Mouse (Mus musculus) monocyte, adult 2 months (primary cell): ENCODE data around the gene Scamp3.
A peak's percentile ranks its signal among the peaks of the same experiment; 100 is the strongest.

ENCODE experiments used
- DNase-seq, 2 experiments: peaks; one replicate each; pipeline ENCODE4 v3.0.0; 2022; ENCODE audit warnings: low spot score in 2 of 2, low read depth in 1 of 2

Gene Scamp3

GRCm38 (mm10) chr3:89225918-89226317 lies 48.6 kb downstream of the Scamp3 start:
- DNase-seq: no peak

- no peak for DNase-seq
Observed at GRCm38 (mm10) chr3:89226361-89226760, 49.1 kb downstream of the Scamp3 start.

DNA sequence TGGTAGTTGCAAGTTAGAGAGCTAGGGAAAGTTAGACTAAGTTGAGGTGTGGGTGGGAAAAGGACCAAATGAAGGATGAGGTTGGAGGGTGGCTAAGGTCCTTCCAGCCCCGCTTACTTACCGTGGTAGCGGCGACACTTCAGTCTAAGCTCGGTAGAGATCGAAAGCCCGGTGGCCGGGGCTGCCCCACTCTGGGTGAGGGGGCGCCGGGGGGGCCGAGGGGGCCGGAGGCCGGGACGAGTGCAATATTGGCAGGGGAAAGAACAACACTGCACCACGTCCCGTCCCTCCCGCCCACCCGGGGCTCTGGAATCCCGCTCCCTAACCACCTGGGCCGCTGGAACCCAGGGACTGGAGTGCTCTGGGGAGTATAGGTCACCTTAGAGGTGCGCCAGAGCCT lies 49.6 kb downstream of the Scamp3 start, which contains the start of gene Mtx1:
Mtx1 (minus strand) TSS at position 189 of the 400 bp plus-strand sequence.
- no peak for DNase-seq

DNA sequence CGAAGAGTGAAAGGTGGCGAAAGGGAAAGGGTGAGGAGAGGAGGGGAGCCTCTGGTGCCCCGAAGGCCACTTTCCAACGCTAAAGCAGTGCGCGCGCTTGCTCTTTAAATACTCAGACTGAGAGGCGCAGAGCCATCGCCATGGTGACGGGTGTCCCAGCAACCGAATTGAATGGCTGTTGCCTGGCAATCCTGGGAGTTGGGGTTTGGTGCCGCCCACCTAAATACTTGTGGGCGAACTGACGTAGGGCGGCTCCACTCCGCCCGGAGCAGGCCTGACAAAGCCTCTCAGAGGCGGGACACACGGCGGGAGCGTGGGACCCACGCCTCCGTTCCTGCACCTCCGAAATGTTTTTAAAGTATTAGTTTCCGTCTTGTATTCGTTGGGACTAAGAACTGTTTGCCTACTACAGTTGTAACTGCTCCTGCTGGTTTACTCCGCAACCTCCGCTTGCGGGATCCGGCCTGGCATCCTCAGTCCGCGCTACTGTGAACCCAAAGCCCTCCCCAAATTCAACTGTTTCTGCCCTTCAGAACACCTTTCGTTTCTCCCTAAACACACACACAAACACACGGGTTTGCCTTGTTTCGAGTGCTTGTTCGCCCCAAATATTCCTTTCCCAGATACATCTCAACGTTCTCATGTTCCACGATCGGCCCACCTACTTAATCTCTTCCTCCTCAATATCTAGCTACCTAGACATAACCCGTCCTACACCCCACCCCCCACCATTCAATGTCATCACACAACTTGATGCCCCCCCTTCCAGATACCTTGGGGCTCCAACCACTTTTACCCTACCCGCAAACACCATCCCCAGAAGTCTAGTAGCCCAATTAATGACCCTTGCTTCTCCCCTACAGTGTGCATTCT lies 50.3 kb downstream of the Scamp3 start:
- peak in 1 of 2 experiments; percentile 39 for DNase-seq

GRCm38 (mm10) chr3:89228180-89228549 lies 50.9 kb downstream of the Scamp3 start:
- peak; percentile 58 to 80 for DNase-seq

GRCm38 (mm10) chr3:89228836-89229235 lies 51.6 kb downstream of the Scamp3 start, which contains the start of gene Muc1:
Gene Muc1, plus strand, starts transcription at chr3:89229057.
- DNase-seq: no peak

GRCm38 (mm10) chr3:89229276-89229675 lies 52.0 kb downstream of the Scamp3 start:
- DNase-seq: no peak

DNA sequence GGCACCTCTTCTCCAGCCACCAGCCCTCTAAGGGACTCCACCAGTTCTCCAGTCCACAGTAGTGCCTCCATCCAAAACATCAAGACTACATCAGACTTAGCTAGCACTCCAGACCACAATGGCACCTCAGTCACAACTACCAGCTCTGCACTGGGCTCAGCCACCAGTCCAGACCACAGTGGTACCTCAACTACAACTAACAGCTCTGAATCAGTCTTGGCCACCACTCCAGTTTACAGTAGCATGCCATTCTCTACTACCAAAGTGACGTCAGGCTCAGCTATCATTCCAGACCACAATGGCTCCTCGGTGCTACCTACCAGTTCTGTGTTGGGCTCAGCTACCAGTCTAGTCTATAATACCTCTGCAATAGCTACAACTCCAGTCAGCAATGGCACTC lies 53.3 kb downstream of the Scamp3 start:
- no peak for DNase-seq

- DNase-seq: no peak
Observed at GRCm38 (mm10) chr3:89231345-89231744, 54.1 kb downstream of the Scamp3 start.

- no peak for DNase-seq
Observed at GRCm38 (mm10) chr3:89231772-89232275, 54.6 kb downstream of the Scamp3 start.
